Mouse (Mus musculus): ENCODE data around the gene BC004004. TPM values are rescaled to one million over a fixed set of nuclear protein-coding genes. Genes with fewer than 3 reads are reported as not detected.

BC004004 gene
- polyA plus RNA-seq, 1 experiment from 2014 or later: 125 TPM

GRCm38 (mm10) chr17:29356479-29356856 lies 87.9 kb downstream of the BC004004 start:
- Histone ChIP-seq H3K27ac (ENCODE audit: low read length) (peak overlapping the region; percentile 99), H3K9me3 (replicated peaks; ENCODE audit: control insufficient read depth, low read length, poor library complexity, severe bottlenecking) (no peaks in the 10 kb centered on the region), H3K9ac (ENCODE audit: low read depth, low read length) (peak overlapping the region; percentile 74), H3K4me3 (ENCODE audit: low read depth, low read length) (peak overlapping the region; percentile 40), H3K27me3 (ENCODE audit: control insufficient read depth, insufficient read depth, low read depth, low read length) (no peaks in the 10 kb centered on the region), H3K4me2 (ENCODE audit: low read length) (peak overlapping the region; percentile 78), H3K4me1 (ENCODE audit: control insufficient read depth, insufficient read depth, low read length) (peaks cover 28% of the 10 kb centered on the region), H3K36me3 (ENCODE audit: control insufficient read depth, insufficient read depth, low read length) (no peaks in the 10 kb centered on the region)
- peak; percentile 98 for ATAC-seq
- WGBS: 1% methylated on average over 11 of the region's 11 CpGs

GRCm38 (mm10) chr17:29356882-29357281 lies 88.3 kb downstream of the BC004004 start:
- Histone ChIP-seq H3K4me3 (ENCODE audit: low read depth, low read length) (peak overlapping the region; percentile 40), H3K27me3 (ENCODE audit: control insufficient read depth, insufficient read depth, low read depth, low read length) (no peaks in the 10 kb centered on the region), H3K9ac (ENCODE audit: low read depth, low read length) (peak overlapping the region; percentile 74), H3K36me3 (ENCODE audit: control insufficient read depth, insufficient read depth, low read length) (no peaks in the 10 kb centered on the region), H3K9me3 (replicated peaks; ENCODE audit: control insufficient read depth, low read length, poor library complexity, severe bottlenecking) (no peaks in the 10 kb centered on the region), H3K4me1 (ENCODE audit: control insufficient read depth, insufficient read depth, low read length) (peaks cover 28% of the 10 kb centered on the region), H3K4me2 (ENCODE audit: low read length) (peak overlapping the region; percentile 78), H3K27ac (ENCODE audit: low read length) (peak overlapping the region; percentile 99)
- ATAC-seq: peak; percentile 62; the same call in 1 of the 2 replicates
- WGBS: 4% methylated on average over 9 of the region's 9 CpGs

GRCm38 (mm10) chr17:29358928-29359327 lies 90.3 kb downstream of the BC004004 start:
- H3K27me3 ChIP-seq (ENCODE audit: control insufficient read depth, insufficient read depth, low read depth, low read length): no peaks in the 10 kb centered on the region
- H3K36me3 ChIP-seq (ENCODE audit: control insufficient read depth, insufficient read depth, low read length): no peaks in the 10 kb centered on the region
- H3K4me3 ChIP-seq (ENCODE audit: low read depth, low read length): no peak overlapping the region
- H3K4me1 ChIP-seq (ENCODE audit: control insufficient read depth, insufficient read depth, low read length): peaks cover 28% of the 10 kb centered on the region
- H3K9me3 ChIP-seq (replicated peaks; ENCODE audit: control insufficient read depth, low read length, poor library complexity, severe bottlenecking): no peaks in the 10 kb centered on the region
- WGBS: 52% methylated on average over 3 of the region's 3 CpGs
- H3K27ac ChIP-seq (ENCODE audit: low read length): no peak overlapping the region
- no peak overlapping the region for H3K9ac ChIP-seq (ENCODE audit: low read depth, low read length)
- ATAC-seq: no peak
- no peak overlapping the region for H3K4me2 ChIP-seq (ENCODE audit: low read length)

DNA sequence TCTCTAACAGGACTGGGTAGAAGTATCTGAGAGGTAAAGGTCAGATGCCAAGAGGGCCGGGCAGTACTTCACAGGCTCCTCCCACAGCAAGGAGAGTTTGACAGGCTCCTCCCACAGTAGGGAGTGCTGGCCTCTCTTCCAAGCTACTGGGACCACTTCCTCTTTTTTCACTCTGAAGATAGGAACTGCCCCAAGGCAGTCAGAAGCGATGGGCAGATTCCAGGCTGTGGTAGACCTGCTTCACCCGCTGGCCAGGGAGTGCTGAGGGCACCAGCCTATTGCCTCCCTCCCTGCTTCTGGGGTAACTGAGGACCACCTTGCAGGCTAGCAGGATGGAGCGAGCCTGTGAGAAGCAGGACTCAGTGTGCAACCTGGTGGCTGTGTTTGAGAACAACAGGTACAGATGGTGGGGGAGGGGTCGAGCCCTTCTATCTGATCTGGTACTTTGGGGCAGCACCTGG lies 92.2 kb downstream of the BC004004 start, which contains the start of gene Fgd2:
TSS of gene Fgd2 (plus strand) at position 154 of the 461 bp plus-strand sequence.
- Histone ChIP-seq H3K4me2 (ENCODE audit: low read length) (no peak within 1 kb of the TSS), H3K27ac (ENCODE audit: low read length) (no peak within 1 kb of the TSS), H3K4me3 (ENCODE audit: low read depth, low read length) (no peak within 1 kb of the TSS), H3K9ac (ENCODE audit: low read depth, low read length) (no peak within 1 kb of the TSS), H3K9me3 (replicated peaks; ENCODE audit: control insufficient read depth, low read length, poor library complexity, severe bottlenecking) (no peaks in the 10 kb centered on the region), H3K36me3 (ENCODE audit: control insufficient read depth, insufficient read depth, low read length) (no peaks in the 10 kb centered on the region), H3K4me1 (ENCODE audit: control insufficient read depth, insufficient read depth, low read length) (peaks cover 20% of the 10 kb centered on the region), H3K27me3 (ENCODE audit: control insufficient read depth, insufficient read depth, low read depth, low read length) (no peaks in the 10 kb centered on the region)
- 24% methylated on average over 5 of the region's 5 CpGs for WGBS
- ATAC-seq: no peak

DNA sequence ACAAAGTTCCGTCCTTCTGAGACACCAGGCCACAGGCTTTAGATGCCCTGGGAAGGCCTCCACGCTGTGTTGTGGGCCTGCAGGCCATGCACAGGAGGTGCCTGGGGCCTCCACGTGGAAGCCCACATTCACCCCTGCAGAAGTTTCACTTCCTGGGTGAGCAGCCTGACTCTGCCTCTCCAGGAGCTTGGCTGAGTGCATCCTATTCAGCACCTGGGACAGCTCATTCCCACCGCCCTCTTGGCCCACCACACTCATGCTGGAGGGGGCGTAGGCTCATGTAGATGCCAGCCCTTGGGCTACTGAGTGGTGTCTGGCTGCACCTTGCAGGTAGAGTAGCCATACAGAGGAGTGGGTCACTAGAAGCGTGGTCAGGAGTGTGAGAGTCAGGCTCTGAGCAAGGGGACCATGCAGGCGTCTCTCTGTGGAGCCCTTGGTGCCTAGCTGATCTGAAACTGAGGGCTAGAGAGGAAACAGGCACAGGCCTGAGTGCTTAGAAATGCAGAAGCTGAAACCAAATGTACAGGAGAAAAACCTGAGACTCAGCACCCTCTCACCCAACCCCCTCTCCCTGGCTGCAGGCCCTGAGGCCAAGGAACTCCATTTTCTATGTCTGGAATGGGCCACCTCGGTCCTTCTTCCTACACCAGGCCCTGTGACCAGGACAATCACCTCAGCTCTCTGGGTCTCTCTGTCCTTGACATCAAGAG lies 93.5 kb downstream of the BC004004 start:
- Histone ChIP-seq H3K4me2 (ENCODE audit: low read length) (no peak overlapping the region), H3K36me3 (ENCODE audit: control insufficient read depth, insufficient read depth, low read length) (no peaks in the 10 kb centered on the region), H3K4me1 (ENCODE audit: control insufficient read depth, insufficient read depth, low read length) (peaks cover 6% of the 10 kb centered on the region), H3K9ac (ENCODE audit: low read depth, low read length) (no peak overlapping the region), H3K4me3 (ENCODE audit: low read depth, low read length) (no peak overlapping the region), H3K27me3 (ENCODE audit: control insufficient read depth, insufficient read depth, low read depth, low read length) (no peaks in the 10 kb centered on the region), H3K27ac (ENCODE audit: low read length) (no peak overlapping the region), H3K9me3 (replicated peaks; ENCODE audit: control insufficient read depth, low read length, poor library complexity, severe bottlenecking) (no peaks in the 10 kb centered on the region)
- 60% methylated on average over 8 of the region's 8 CpGs for WGBS
- no peak for ATAC-seq

DNA sequence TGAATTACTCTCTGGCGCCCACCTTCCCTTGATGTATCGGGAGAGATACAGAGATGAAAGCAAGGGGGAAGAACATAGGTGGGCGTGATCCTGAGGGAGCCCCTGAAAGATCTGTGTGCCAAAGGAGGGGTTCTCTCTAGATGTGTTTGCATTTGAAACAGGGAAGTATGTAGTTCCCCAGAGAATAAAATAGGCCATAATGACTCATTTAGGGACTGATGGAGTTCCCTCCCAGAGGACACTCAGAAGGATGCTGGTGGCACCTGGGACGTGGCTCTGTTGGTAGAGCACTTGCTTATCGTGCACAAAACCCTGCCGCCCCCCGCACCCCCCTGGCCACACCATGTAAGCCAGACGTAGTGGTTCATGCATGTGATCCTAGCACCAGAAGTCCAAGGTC lies 94.5 kb downstream of the BC004004 start:
- H3K9ac ChIP-seq (ENCODE audit: low read depth, low read length): no peak overlapping the region
- no peak for ATAC-seq
- WGBS: 82% methylated on average over 8 of the region's 8 CpGs
- H3K27ac ChIP-seq (ENCODE audit: low read length): no peak overlapping the region
- no peak overlapping the region for H3K4me2 ChIP-seq (ENCODE audit: low read length)
- no peak overlapping the region for H3K4me3 ChIP-seq (ENCODE audit: low read depth, low read length)
- no peaks in the 10 kb centered on the region for H3K9me3 ChIP-seq (replicated peaks; ENCODE audit: control insufficient read depth, low read length, poor library complexity, severe bottlenecking)
- H3K4me1 ChIP-seq (ENCODE audit: control insufficient read depth, insufficient read depth, low read length): no peaks in the 10 kb centered on the region
- no peaks in the 10 kb centered on the region for H3K27me3 ChIP-seq (ENCODE audit: control insufficient read depth, insufficient read depth, low read depth, low read length)
- no peaks in the 10 kb centered on the region for H3K36me3 ChIP-seq (ENCODE audit: control insufficient read depth, insufficient read depth, low read length)

Other genes starting within 250 kb of the BC004004 start
- 425 and 475 TPM in 2 replicates for gene Srsf3, start 236.2 kb upstream of the BC004004 start, polyA plus RNA-seq (2015; fragmentation: Nextera tagmentation; extraction: Ambion mirVana)
- gene Cdkn1a, start 177.8 kb upstream of the BC004004 start, polyA plus RNA-seq (2015; fragmentation: Nextera tagmentation; extraction: Ambion mirVana): 115 and 148 TPM in 2 replicates
- gene Rab44, start 154.6 kb upstream of the BC004004 start, polyA plus RNA-seq (2015; fragmentation: Nextera tagmentation; extraction: Ambion mirVana): 0.08 and 0.17 TPM in 2 replicates
- 43.6 and 55.8 TPM in 2 replicates for gene Cpne5, start 30.6 kb upstream of the BC004004 start, polyA plus RNA-seq (2015; fragmentation: Nextera tagmentation; extraction: Ambion mirVana)
- gene Ppil1, start 4.6 kb upstream of the BC004004 start, polyA plus RNA-seq (2015; fragmentation: Nextera tagmentation; extraction: Ambion mirVana): 106 and 107 TPM in 2 replicates
- 3.3 and 4.4 TPM in 2 replicates for gene Pi16, start 48.9 kb downstream of the BC004004 start, polyA plus RNA-seq (2015; fragmentation: Nextera tagmentation; extraction: Ambion mirVana)
- gene Mtch1, start 79.1 kb downstream of the BC004004 start, polyA plus RNA-seq (2015; fragmentation: Nextera tagmentation; extraction: Ambion mirVana): 463 and 470 TPM in 2 replicates
- gene Fgd2, start 92.1 kb downstream of the BC004004 start, polyA plus RNA-seq (2015; fragmentation: Nextera tagmentation; extraction: Ambion mirVana): 8.6 and 12.7 TPM in 2 replicates
- gene Pim1, start 222.0 kb downstream of the BC004004 start, polyA plus RNA-seq (2015; fragmentation: Nextera tagmentation; extraction: Ambion mirVana): 7.3 and 7.6 TPM in 2 replicates